Mouse (Mus musculus) spleen, postnatal 10 days (tissue): Measurements from ENCODE around the gene Gm20388.
"Not testable (repeated sequence)": the region's sequence is repeated elsewhere in the genome, so short reads cannot be mapped to it uniquely, and the experiment has no call there.

Source experiments
- DNase-seq, 2 experiments: peaks; one replicate each; pipeline ENCODE4 v3.0.0; 2021 to 2022; ENCODE audit warnings: low spot score in 2 of 2

Gm20388 gene

DNA sequence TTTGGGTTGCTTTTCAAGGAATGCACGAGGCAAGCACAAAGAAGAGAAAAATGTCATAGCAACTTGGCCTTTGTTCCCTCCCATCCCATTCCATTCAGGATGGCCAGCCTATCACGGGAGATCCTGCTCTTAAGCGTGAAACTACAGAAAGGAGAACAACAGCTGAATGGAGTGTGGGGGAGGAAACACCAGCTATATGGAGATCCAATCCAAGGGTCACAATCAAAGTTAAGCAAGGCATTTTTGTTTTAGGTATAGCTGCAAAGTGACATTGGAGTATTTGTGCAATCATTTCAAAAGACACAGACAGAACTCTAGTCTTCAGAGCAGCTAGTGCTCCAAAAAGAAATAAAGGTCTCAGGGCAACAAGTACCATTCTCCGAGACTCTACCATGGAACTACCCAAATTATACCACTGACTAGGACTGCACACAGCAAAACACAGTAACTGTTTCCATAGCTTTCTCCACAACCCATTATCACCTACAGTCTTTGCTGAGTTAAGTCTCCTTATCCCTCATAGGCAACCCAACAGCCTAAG lies 3129.5 kb downstream of the Gm20388 start:
- no peak for DNase-seq

DNA sequence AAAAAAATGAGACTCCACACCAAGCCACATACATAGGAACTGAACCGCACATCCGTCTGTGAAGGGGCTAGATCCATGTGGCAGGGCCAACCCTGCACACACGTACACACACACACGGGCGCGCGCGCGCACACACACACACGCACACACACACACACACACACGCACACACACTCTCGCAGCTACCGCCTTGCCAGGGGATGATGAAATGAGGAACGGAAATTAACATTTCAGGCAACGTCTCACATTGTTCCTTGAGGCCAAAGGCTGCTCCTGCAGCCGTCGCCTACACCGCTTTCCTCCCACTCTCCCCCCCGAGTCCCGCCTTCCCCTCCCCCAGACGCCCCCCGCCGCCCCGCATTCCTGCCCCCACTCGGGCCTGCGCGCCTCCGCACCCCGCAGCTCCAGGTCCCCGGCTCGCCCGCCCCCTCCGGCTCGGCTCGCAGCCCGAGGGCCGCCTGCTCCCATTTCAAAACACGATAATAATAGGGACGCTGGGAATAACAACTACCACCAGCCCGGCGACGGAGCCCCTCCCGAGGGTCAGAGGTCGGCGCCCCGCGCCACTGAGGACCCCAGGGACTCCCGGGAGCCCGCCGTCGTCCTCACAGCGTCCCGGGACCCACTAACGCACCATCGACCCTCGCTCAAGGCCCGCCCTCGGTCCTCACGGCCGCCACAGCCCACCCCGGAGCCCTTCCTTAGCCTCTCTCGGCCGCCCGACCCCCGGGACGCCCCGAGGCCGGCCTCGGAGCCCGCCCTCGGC lies 3130.6 kb downstream of the Gm20388 start:
- peak; percentile 78 to 80 for DNase-seq

DNA sequence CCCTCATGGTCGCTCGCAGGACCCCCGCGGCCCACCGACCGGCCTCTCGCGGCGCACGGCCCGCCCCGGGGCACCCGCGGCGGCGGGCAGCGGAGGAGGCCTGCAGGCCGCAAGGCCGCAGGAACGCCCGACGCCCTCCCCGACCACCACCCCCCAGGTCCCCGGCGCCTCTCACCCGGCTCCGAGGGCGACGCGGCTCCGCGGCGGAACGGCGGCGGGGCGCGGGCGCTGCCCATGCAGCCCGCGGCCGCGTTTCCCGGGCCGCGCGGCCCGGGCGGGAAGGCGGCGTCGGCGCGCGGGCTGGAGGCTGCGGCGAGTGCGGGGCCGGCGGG lies 3131.1 kb downstream of the Gm20388 start:
- DNase-seq: no peak

DNA sequence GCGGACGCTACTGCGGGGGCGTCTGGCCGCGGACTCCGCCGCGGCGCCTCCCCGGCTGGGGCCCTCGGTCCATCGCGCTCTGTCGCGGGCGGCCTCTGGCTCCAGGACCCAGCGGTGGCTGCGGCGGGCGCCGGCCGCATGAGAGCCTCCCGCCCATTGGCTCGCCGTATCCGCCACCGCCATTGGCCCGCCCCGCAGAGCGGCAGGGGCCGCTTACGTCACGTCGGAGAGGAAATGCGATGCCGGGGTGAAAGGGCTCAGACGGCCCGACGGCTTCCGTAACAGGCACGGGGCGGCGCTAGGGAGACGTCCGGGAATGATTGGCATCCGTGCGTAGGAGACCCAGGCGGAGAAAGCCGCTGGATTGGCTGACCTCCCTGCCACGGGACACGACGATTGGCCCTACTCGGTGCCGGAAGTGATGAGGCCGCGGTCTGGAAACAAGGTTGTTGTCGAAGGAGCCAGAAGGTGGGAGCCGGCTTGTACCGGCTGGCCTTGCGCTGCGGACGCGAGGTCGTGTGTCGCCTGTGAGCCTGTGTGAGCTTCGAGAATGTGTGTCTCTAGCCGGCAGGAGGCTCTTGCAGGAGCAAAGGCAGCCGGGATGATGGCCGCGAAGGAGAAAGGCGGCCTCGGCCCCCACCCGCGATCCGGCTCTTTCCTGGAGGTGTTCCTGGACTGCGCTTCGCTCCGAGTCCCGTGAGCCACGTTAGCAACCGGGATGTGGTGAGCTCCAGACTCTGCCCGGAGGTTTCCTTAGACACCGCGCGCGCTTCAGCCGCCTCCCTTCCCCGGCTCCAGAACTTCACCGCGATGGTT lies 3131.7 kb downstream of the Gm20388 start, which contains the start of gene Ankrd11:
TSS of gene Ankrd11 (minus strand) at position 120 of the 816 bp plus-strand sequence.
- peak; percentile 99 for DNase-seq

DNA sequence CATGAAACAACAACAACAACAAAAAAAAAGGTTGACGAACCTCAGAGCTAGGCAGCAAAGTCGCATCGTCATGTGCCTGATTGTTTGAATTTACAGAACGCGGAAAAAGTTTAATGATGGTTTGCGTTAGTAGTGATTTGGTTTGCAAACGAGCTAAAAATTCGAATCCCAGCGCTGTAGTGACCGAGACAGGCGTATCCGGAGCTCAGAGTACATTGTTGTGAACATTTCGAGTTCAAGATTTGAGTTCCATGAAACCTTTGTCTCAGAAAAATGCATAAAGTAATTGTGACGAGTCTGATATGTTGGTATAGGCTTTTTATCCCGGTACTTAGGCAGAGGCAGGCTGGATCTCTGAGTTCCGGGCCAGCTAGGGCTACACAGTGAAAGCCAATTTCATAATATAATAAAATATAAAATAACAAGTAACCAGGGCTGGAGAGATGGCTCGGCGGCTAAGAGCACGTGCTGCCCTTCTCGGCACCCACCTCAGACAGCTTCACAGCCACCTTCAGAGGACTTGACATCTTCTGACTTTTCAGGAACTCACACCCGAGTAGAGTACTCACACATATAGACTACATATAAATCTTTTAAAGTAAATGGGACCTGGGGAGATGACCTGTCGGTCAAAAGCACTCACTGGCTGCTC lies 3132.5 kb downstream of the Gm20388 start:
- DNase-seq: no peak

DNA sequence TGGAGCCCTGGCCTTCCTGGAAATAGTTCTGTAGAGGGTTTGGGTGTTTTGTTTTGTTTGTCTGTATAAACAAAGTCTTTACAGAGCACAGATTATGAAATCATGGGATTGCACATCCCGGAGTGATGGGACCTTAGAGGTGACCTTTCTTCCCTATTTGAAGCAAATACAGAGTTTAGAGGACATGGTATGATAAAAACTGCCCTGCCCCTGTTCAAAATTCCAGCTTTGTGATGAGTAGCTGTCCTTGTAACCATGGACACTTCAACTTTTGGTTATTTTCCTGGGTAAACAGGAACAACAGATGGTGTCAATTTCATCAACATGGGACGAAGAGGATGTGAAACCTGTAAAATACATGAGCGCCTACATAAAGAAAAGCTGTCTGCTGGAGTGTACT lies 3133.3 kb downstream of the Gm20388 start:
- DNase-seq: no peak

DNA sequence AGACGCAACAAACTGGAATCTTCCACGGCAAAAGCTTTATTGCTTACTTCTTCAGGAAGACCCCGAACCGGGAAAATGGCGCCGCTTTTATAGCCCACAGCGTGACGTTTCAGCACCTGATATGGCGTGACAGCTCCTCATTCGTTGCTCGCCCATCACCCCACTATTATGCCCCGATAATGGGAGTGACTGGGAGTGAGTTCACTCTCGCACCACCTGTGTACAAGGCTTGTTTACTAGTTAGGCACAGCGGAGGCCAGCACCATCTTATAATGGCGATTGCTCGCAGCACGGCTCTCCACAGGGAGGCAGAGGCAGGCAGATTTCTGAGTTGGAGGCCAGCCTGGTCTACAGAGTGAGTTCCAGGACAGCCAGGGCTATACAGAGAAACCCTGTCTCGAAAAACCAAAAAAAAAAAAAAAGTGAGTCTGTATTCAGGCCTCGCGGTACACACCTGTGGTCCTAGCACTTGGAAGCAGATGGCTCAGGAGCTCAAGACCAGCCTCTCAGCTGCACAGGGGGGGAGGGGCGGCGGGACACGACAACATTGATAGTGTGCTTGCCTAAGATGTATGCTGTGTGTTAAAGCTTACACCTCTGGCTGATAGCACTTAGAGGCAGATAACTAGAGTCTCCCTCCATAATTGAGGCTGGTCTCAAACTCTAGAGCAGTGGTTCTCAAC lies 3134.2 kb downstream of the Gm20388 start:
- not testable (repeated sequence) for DNase-seq

DNA sequence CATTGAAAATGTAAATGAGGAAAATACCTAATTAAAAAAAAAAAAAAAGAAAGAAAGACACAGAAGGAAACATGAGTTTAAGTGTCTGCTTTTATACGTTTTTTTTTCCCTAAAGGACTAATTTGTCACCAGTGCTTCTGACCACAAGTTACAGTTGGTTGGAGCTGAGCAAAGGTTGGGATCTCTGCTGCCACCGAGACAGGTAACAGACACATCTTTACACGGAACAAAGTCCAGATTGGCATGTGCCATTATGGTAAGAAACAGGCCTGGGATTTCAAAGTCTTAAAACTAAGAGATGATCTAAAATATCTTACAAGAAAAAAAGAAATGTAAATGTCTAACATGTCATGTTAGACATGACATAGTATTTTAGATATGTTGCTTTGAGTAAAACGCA lies 3136.1 kb downstream of the Gm20388 start:
- no peak for DNase-seq

DNA sequence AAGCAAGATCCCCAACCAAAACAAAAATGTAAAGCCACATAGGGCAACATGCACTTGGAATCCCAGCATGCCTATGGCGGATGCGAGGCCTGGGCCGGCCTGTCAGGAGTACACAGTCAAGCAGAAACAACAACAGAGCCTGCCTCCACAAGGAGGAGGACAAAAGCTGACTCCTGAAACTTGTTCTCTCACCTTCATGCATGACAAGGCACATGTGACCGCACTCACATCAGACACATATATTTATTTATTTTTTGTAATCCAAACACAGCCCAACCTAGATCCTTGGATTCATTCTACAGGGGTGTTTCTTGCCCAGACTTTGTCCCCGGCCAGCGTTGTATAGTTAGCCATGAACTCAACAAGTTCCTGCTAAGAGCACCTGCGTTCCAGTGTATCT lies 3137.2 kb downstream of the Gm20388 start:
- no peak for DNase-seq

DNA sequence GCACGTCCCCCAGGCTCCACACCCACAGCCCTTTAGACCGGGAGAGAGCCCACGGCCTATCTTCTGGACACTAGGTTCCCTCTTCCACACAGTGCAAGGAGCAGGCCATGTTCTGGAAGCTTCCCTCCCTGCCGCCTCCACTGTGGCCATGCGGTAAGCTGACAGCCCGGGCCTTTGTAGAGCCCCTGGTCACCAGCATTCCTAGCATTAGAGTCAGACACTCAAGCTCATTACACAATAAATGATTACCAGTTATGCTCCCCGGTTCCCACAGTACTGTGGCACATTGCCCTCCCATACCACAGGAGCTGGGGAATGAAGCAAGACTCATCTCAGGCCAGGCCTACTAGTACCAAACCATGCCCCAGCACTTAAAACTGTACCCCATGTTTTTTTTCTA lies 3137.8 kb downstream of the Gm20388 start:
- DNase-seq: no peak

DNA sequence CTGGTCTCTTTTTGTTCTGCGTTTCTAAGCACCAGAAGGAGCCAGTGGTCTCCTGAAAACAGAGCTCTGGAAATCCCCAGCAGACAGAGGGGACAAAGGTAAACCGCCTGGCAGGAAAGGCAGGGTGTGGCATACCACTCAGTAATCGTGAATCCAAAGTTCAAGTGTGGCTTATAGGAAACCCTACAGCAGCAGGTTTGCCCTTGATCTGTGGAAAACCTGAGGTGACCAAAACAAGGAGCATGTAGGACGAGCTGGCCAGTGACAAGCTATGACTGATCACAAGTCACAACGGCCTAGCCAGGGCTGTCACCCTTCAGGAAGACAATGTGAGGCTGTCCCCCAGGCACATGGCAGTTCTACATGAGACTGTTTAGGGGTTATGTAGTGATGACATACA lies 3140.8 kb downstream of the Gm20388 start:
- no peak for DNase-seq

DNA sequence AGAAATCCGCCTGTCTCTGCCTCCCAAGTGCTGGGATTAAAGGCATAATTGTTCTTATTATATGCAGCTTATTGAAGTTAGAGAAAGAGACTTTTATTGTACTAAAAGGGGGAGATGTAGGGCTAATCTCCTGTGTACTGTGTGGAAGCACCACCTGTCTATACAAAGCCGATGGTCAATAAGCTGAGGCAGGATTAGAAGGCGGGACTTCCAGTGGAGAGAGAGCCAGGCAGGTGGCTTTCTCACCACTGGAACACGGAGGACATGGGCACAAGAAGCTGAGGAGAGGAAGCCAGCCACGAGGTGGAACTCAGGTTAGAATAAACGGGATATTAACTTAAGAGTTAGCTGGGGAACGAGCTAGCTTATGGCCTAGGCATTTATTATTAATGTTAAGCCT lies 3152.1 kb downstream of the Gm20388 start, which contains the start of gene Spg7:
TSS of gene Spg7 (plus strand) at position 222 of the 400 bp plus-strand sequence.
- DNase-seq: no peak

DNA sequence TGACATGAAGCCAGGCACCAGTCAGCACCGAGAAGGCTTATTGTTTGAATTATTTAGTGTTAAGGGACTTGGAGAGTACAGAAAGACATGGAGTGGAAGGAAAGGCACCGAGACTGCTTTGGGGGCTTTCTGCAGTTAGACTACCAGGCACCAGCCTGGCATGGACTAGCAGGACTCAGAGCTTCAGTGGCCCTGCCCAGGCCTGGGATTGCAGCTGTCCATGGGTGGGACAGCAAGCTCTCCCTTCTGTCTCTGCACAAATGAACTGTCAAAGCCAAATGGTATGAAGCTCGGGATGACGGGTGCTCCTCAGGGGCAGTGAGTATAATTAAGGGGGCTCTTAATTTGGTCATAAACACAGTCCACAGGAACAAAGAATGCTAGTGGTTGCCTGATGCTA lies 3153.4 kb downstream of the Gm20388 start:
- DNase-seq: no peak

DNA sequence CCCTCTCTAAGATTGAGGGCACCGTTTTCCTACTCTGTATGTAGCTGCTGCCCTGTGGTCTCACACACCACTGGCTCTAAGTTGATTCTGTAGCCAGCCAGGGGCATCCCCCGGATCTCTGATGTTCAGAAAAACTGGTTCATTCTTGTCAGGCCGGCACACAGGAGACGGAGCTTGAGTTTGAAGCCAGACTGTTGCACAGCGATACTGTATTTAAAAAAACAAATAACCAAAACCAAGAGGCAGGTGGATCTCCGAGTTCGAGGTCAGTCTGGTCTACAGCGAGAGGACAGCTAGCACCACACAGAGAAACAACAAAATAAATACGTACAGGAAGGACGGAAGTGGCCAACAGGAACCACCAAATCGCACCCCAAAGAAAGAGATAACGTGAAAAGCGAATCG lies 3154.2 kb downstream of the Gm20388 start:
- DNase-seq: peak in 1 of 2 experiments; percentile 56

DNA sequence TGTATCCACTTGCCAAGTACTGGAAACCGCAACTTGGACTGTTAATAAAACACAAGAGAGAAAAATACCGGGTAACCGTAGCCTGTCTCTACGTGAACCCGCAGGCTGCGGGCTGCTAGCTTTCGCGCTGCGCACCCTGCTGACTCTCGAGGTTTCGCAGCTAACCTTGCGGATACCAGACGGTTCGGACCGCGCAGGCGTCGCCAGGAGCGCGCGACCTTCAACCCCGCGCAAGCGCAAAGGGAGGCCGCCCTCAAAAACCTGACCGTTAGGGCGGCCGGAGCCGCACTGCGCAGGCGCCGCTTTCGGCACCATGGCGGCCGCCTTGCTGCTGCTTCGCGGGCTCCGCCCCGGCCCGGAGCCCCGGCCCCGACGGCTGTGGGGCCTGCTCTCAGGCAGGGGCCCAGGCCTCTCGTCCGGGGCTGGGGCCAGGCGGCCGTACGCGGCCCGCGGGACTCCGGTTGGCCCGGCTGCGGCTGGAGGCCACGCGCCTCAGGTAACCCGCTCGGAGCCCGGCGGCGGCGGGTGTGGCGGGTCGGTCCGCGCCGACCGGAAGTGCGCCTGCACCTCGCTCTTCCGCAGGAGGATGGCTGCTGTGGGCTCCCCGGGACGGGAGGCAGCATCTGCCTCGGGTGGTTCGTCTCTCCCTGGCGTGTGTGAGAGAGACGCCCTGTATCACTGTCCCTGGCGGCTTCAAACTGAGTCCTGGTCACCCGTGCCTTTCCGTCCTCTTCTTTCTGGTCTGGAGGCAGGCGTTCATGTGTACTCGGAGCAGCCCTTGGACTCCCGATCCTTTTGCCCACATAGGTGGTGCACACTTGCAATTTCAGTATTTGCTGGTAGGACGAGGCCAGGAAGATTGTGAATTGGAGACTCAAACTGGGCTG lies 3154.8 kb downstream of the Gm20388 start:
- peak; percentile 96 to 97 for DNase-seq

DNA sequence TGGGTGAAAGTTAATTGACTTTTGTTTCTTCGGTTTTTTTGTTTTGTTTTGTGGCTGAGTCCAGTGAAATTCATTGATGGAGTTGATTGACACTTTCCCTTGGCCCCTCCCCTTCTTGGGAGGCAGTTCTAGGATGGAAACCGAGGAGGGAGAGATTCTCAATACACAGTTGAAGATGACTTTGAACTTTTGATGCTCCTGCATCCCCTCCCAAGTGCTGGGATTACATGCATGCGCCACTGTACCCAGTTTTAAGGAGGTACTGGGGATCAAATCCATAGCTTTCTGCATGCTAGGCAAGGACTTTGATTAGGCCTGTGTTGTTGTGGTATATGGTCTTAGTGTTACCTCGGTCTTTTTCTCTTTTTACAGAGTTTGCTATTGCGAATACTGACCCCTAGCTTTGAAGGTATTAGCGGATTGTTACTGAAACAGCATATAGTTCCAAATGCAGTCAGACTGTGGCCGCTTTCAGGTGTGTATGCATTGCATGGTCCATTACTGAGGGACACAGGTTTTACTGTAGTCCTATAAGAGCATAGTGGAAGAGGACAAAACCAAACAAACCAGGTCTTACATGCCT lies 3155.6 kb downstream of the Gm20388 start:
- peak; percentile 23 to 37 for DNase-seq

DNA sequence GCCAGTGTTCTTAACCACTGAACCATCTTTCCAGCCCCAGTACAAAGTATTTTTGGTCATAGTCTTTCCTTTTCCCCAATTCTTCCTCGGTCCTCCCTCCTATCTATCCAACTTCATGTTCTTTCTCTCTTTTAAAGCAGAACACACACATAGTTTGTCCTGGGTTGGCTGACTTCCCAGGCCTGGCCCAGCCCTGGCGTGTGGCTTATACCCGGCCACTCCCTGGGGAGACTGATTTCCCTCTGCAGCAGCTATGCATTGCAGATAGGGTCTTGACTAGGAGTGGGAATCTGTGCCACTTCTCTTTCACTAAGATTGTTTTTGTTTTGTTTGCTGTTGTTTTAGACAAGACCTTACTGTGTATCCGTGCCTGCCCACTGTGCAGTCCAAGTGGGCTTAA lies 3160.5 kb downstream of the Gm20388 start:
- no peak for DNase-seq

DNA sequence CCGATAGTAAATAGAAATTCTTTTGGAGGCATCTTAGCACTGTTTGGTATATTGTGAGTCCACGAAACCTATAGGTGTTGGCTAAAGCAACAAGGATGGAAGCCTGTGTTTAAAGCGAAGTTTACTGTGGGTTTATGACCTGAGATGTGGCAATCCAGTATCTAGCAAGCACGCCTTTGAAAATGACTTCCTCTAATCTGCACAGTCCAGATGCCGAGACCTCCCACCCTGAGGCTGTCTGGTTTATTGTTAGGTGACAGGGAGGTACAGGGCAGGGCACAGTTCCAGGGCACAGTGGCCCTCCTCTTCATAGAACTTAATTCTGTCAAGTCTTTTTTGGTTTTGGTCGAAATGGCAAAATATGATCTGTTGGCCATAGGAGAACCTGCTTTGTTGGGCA lies 3166.6 kb downstream of the Gm20388 start:
- DNase-seq: no peak

DNA sequence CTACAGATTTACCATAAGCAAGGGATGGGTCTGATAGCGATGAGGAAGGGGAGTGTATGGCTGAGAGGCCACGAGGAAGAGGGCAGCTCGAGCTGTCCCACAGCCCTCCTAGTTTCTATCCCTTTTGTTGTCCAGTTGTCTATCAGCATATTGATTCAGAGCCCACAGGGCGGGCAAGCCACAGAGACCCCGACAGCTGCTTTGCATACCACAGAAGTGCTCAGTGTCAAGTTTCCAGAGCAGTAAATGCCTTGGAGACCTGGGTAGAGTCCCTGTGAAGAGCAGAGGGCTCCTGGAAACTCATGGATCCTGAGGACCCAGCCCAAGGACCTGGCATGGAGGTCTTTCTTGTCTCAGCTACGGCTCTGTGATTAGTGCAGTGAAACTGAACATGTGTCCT lies 3172.4 kb downstream of the Gm20388 start:
- no peak for DNase-seq

DNA sequence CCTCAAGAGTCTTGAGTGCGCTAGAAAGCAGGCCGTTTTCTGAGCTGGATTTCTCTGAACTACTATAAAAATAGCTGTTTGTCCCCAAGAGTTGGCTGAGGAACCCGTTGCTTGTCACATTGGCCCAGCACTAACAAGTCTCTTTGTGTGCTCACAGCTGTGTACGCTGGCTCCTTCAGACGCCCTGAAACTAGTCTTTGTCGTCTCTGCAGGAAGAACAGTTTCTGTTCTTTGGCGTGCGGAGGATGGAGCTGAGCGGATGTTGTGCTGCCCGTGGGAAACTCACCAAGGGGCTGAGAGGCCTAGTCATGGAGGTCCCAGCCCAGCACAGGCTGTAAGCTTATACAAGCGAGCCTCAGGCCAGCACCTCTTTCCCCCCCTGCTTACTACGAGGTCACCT lies 3173.0 kb downstream of the Gm20388 start:
- no peak for DNase-seq
